Mouse (Mus musculus): ENCODE data around the gene Tln2.

Gene Tln2

GRCm38 (mm10) chr9:67211220-67211619 is 348.3 kb downstream of the Tln2 start:
- no peak for DNase-seq (ENCODE audit: low spot score in 2 of 2)

DNA sequence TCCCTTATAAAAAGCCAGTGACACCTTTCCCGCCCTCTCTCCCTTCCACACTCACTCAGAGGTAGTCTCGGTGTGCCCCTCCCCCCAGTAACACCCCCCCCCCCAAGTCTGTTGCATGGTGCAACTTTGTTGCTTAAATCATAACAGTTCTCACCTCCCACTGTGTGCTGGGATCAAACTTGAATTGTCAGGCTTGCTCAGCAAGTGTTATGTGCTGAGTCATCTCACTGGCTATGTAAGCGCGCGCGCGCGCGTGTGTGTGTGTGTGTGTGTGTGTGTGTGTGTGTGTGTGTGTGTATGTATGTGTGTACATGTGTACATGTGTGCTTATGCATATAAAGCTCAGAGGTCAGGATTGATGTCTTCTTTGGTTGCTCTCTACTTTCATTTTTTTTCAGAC is 350.1 kb downstream of the Tln2 start:
- no peak for DNase-seq (ENCODE audit: low spot score in 2 of 2)

GRCm38 (mm10) chr9:67208420-67208819 is 351.1 kb downstream of the Tln2 start:
- DNase-seq (ENCODE audit: low spot score in 2 of 2), result no peak

GRCm38 (mm10) chr9:67205175-67205574 is 354.3 kb downstream of the Tln2 start:
- no peak for DNase-seq (ENCODE audit: low spot score in 2 of 2)

- no peak for DNase-seq (ENCODE audit: low spot score in 2 of 2)
Measured at GRCm38 (mm10) chr9:67196609-67197008, 362.9 kb downstream of the Tln2 start.

DNA sequence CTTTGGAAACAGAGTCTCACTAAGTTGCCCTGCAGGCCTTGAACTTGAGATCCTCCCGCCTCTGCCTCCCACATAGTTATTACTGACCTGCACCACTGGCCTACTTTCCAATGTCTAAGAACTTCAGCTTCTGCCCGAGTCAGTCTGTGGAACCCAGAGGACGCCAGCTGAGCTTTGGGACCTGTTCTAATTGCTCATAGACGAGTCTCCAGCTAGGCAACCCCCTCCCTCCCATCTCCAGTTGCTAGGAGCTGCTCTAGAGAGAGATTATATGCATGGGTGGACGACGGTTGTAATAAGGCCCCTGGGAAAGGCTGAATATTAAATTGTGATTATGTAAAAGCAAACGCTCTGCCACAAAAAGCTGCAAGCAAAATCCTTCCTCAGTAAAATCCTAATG is 364.2 kb downstream of the Tln2 start:
- no peak for DNase-seq (ENCODE audit: low spot score in 2 of 2)

DNA sequence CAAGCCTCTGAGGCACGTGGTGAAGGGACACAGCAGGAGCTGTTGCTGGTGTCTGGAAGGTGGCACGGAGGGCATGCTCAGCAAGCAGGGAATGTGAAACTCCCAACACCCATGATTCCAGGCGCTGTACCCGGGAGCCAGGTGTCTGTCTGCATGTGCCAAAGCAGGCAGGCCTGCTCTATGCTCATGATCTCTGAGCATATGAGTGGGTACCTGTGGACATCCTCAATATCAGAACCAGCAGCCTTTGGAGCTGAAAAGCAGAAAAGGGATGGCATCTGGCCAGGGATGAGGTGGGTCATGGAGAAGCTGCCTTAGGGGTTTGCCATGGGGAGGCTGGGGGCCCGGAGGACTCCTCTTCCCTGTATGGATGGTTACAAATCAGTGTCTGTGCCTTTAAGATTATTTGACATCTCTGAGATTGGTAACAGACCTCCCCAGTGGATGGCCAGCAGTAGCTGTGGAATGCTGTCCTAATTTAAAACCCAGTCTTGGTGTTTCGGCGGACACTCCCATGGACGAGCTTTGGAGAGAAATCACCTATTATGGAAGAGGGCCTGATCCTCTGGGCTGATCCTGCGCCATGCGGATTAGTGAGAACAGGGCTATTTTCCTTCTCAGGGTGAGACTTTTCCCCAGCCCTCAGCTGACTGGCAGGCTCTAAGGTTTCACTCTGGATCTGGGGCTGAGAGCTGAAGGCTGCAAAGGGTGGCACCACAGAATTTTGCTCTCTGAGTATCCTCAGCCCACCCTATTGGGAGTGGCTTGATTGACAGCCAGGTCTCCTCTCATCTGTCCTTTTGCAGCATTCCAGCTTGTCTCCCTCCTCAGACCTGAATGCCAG is 367.8 kb downstream of the Tln2 start:
- DNase-seq (ENCODE audit: low spot score in 2 of 2), result no peak

DNA sequence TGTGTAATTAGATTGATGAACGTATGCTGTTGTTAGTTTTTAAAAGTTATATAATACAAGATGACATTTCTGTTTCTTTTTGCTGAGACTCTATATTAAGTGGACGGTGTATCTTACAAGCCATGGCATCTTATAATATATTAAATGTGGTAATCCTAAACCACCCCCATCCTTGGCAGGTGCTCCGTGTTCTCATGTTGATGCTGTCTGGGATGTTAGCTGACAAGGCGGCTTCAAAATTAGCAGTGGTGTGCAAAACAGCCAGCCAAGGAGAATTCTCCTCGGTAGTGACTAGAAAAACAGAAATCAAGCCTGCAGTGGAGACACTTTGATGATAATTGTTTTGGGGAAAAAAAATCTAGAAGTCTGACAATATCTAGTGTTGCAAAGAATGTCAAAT is 371.8 kb downstream of the Tln2 start:
- DNase-seq (ENCODE audit: low spot score in 2 of 2), result no peak

DNA sequence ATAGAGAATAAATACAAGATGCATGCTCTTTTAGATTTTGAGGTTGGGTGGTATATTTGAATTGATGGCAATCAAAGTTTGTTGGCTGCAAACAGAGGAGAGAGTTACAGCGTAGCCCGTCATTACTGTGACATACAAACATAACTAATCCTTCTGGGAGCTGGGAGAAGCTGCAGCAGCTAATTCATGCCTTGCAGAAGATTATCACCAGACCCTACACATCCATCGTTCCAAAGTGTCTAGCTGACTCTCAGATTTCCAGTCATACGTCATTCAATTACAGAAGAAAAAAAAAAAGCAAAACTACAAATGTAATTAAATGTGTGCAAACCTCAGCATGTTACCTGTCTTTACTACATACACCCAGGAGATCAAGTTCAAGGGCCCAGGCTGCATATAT is 372.3 kb downstream of the Tln2 start:
- no peak for DNase-seq (ENCODE audit: low spot score in 2 of 2)

DNA sequence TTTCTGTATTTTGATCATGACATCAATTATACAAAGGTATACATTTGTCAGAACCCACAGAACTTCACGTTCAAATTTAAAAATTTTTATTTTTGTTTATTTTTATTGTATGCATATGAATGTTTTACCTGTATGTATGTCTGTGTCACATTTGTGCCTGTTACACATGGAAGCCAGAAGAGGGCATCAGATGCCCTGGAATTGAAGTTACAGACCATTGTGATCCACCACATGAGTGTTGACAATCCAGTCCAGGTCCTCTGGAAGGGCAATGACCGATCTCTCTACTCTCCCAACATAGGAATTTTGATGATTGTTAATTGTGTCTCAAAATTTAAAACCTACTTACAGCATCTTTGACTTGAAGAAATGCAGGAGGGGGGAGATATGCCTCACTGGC is 374.9 kb downstream of the Tln2 start:
- no peak for DNase-seq (ENCODE audit: low spot score in 2 of 2)

- DNase-seq (ENCODE audit: low spot score in 2 of 2), result no peak
Measured at GRCm38 (mm10) chr9:67183520-67183919, 376.0 kb downstream of the Tln2 start.

DNA sequence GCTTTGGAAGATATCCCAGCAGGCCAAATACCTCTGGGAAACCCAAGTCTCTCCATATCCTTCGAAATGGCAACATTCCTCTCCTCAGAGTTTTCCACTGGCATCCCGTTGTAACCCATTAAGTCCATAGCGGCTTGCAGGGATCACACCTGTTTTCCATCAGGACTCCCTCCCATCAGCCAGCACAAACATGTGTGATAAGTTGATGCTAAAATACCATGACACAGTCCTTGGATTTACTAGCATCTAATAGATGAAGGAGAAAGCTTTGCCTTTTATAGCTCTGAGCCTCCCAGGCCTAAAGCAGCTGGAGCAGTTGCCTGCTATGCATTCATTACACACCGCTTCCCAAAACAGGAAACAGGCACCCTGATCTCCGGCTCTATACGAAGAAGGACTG is 377.5 kb downstream of the Tln2 start:
- DNase-seq (ENCODE audit: low spot score in 2 of 2), result no peak

DNA sequence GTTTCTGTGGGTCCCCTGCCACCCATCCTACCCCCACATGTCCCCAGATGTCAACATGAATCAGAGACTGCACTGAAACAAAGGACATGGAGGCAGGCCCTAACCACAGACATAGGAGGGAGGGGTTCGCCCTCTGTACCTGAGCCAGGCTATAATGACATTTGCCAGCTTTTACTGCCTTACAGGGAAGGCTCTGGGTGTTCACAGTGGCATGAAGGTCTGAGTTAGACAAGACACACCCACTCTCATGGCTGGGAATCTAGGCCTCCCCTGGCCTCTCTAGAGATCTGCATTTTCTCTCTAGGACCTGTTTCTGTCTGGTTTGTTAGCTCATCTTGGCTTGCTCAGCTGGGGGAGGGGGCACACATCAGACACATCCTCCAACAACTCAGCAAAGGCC is 380.8 kb downstream of the Tln2 start:
- no peak for DNase-seq (ENCODE audit: low spot score in 2 of 2)

DNA sequence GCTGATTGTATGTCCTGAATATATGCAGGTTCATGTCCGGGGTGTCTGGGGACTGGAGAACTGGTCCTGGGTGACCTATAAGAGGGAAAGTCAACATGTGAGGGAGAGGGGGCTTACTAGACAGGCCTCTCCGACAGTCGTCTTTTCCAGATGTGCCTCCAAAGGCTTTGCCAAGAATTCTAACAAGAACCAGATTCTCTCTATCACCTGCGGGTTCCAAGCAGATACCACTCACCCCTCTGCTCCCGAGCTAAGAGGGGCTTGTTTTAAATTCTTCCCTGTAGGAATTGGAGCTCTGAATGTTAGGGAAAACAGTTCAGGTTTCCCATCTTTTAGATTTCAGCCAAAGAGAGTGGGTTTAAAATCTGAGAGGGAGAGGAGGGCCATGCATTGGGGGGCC is 381.3 kb downstream of the Tln2 start:
- DNase-seq (ENCODE audit: low spot score in 2 of 2), result no peak

GRCm38 (mm10) chr9:67176073-67176472 is 383.4 kb downstream of the Tln2 start:
- DNase-seq (ENCODE audit: low spot score in 2 of 2), result no peak

DNA sequence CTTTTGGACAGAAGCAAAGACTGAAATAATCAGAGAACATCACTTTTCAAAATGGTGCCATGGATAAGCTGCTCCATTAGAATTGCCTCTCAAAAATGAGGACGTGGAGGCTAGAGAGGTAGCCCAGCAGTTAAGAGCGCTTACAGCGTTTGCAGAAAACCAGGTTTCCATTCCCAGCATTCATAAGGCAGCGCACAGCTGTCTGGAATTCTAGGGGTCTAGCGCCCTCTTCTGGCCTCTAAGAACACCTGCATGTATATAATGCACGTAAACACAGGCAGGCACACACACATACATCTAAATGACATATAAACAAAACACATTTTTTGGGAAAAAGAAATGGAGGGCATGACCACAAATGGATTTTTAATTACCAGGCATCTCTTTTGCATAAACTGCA is 385.7 kb downstream of the Tln2 start:
- no peak for DNase-seq (ENCODE audit: low spot score in 2 of 2)

GRCm38 (mm10) chr9:67173154-67173553 is 386.3 kb downstream of the Tln2 start:
- DNase-seq (ENCODE audit: low spot score in 2 of 2), result no peak

DNA sequence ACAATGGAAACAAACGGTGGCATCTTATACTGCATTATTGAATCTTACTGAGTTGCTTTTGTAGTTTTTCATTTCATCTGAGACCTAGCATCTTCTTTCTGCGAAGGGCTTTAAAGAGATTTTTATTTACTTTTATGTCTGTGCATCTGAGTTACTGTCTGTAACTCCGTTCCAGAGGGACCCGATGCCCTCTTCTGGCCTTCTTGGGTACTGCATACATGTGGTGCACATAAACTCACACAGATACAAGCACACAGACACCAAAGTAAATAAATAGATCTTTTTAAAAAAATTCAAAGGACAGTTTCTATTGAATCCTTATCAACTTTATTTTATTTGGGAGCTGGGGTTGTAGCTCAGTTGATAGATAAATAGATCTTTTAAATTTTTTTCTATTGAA is 388.1 kb downstream of the Tln2 start:
- DNase-seq (ENCODE audit: low spot score in 2 of 2), result no peak

DNA sequence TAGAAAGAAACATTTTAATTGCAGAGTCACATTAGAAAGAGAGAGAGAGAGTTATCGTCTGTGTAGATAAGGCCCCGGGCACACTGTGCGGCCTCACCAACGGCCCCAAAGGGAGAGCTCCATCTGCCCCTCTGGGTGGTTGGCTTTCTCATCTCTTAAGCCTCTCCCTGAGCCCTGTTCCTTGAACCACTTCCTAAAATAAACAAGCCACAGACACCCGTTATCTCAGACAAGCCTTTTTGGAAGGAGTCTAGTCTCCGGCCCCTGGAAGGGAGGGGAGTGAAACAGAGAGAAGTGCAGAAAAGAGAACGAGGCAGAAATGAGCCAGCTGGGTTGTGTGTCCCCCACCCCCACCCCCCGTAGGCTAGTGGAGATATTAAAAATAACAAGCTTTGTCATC is 388.7 kb downstream of the Tln2 start:
- DNase-seq (ENCODE audit: low spot score in 2 of 2), result no peak

DNA sequence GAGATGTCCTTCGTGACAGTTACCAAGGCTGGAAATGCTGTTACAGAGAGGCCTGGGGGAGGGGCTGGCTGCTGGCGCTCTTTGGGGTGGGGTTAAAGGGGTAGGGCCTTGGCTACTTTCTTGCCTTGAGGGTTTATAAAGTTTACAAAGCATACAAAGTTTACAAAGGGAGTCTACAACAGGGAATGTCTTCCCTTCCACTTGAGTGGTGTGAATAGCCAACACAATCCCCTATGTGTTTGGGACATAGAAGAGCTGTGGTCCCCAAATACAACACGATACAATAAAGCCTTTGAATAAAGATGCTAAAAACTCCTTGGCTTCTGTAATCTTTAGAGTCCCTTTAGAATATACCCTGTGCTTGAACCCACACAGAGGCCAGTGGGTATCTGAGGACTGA is 389.5 kb downstream of the Tln2 start:
- no peak for DNase-seq (ENCODE audit: low spot score in 2 of 2)

Data from spleen, postnatal 14 days (tissue).